Mouse (Mus musculus): ENCODE data around the gene Chek2. TPM values are rescaled to one million over a fixed set of nuclear protein-coding genes. Genes with fewer than 3 reads are reported as not detected.

The Chek2 gene
- total and polyA plus RNA-seq, 3 experiments: 25.0 to 41.6 (median 27.6) TPM

- Histone ChIP-seq H3K4me2 (ENCODE audit: insufficient read depth, low read depth, poor library complexity, severe bottlenecking) (no peak overlapping the region), H3K4me3 (replicated peaks in 1 of 3; ENCODE audit: low read depth in 2 of 3, low read length in 2 of 3, poor library complexity in 1 of 3) (no peak overlapping the region), H3K9ac (ENCODE audit: insufficient read depth, low read depth) (no peak overlapping the region), H3K27me3 (replicated peaks) (no peaks in the 10 kb centered on the region), H3K4me1 (ENCODE audit: control insufficient read depth in 1 of 2, insufficient read depth in 2 of 2) (peaks cover 11 to 37% of the 10 kb centered on the region in 2 experiments), H3K79me2 (replicated peaks; ENCODE audit: control insufficient read depth, extremely low read depth, insufficient read depth, poor library complexity, severe bottlenecking) (no peaks in the 10 kb centered on the region), H3K36me3 (replicated peaks in 1 of 2; ENCODE audit: control insufficient read depth in 1 of 2, insufficient read depth in 1 of 2, low read length in 1 of 2) (peaks cover 36 to 78% of the 10 kb centered on the region in 2 experiments), H3K27ac (ENCODE audit: insufficient read depth, low read depth) (no peak overlapping the region), H3K9me3 (replicated peaks; ENCODE audit: low read length) (no peaks in the 10 kb centered on the region)
- DNase-seq (ENCODE audit: extremely low read depth): no peak
- dilution Hi-C loops (cut with MboI; ENCODE audit: extremely low pct_ligation_motif_present, extremely low pct_unique_long_range_greater_than_20kb, low sequenced_read_pairs): no loop called here
- no peak for TF ChIP-seq EP300 (IDR thresholded peaks at IDR 0.05; ENCODE audit: low read length)
- no peak for TF ChIP-seq MEF2A (IDR thresholded peaks at IDR 0.05; ENCODE audit: borderline replicate concordance, low read depth, low read length)
- no peak for TF ChIP-seq TBP (conservative IDR thresholded peaks at IDR 0.05; ENCODE audit: low read depth, low read length)
- TF ChIP-seq NRF1 (IDR thresholded peaks at IDR 0.05; ENCODE audit: low read depth, low read length): no peak
- no peak for TF ChIP-seq SMC3 (IDR thresholded peaks at IDR 0.05; ENCODE audit: low read depth, low read length)
- no peak for TF ChIP-seq MAX (IDR thresholded peaks at IDR 0.05; ENCODE audit: low read length)
- TF ChIP-seq CHD1 (IDR thresholded peaks at IDR 0.05; ENCODE audit: low read depth, low read length): no peak
- no peak for TF ChIP-seq KAT2A (IDR thresholded peaks at IDR 0.05; ENCODE audit: insufficient replicate concordance, low read length)
- no peak for TF ChIP-seq CHD2 (IDR thresholded peaks at IDR 0.05; ENCODE audit: low read length)
- TF ChIP-seq GABPA (IDR thresholded peaks at IDR 0.05; ENCODE audit: insufficient replicate concordance, low read depth, low read length): no peak
- TF ChIP-seq TCF12 (IDR thresholded peaks at IDR 0.05; ENCODE audit: low read depth, low read length): no peak
- TF ChIP-seq ZNF384 (IDR thresholded peaks at IDR 0.05; ENCODE audit: low read depth, low read length): no peak
- no peak for TF ChIP-seq JUND (conservative IDR thresholded peaks at IDR 0.05; ENCODE audit: low read depth, low read length)
- no peak for TF ChIP-seq ZKSCAN1 (IDR thresholded peaks at IDR 0.05; ENCODE audit: borderline replicate concordance, low read depth, low read length)
- in situ Hi-C loops (cut with MboI; ENCODE audit: low pct_ligation_motif_present, low pct_unique_long_range_greater_than_20kb, low sequenced_read_pairs): no loop called here
These were observed 37.6 kb upstream of the Chek2 start for GRCm38 (mm10) chr5:110802186-110802585.

- in situ Hi-C loops (cut with MboI; ENCODE audit: low pct_ligation_motif_present, low pct_unique_long_range_greater_than_20kb, low sequenced_read_pairs): no loop called here
- dilution Hi-C loops (cut with MboI; ENCODE audit: extremely low pct_ligation_motif_present, extremely low pct_unique_long_range_greater_than_20kb, low sequenced_read_pairs): no loop called here
- no peak for DNase-seq (ENCODE audit: extremely low read depth)
These were observed 37.0 kb upstream of the Chek2 start for GRCm38 (mm10) chr5:110802809-110803208.

More at GRCm38 (mm10) chr5:110802809-110803208, 37.0 kb upstream of the Chek2 start:
- no peak for TF ChIP-seq CTCF (conservative IDR thresholded peaks at IDR 0.05 in 1 of 2, IDR thresholded peaks at IDR 0.05 in 1 of 2; ENCODE audit: low read depth in 2 of 2, low read length in 2 of 2)
- no peak for TF ChIP-seq MYC (IDR thresholded peaks at IDR 0.05; ENCODE audit: low read depth, low read length)
- no peak for TF ChIP-seq NRF1 (IDR thresholded peaks at IDR 0.05; ENCODE audit: low read depth, low read length)
- TF ChIP-seq SIN3A (IDR thresholded peaks at IDR 0.05; ENCODE audit: low read length): no peak
- TF ChIP-seq ZKSCAN1 (IDR thresholded peaks at IDR 0.05; ENCODE audit: borderline replicate concordance, low read depth, low read length): no peak
- TF ChIP-seq JUND (conservative IDR thresholded peaks at IDR 0.05; ENCODE audit: low read depth, low read length): no peak
- TF ChIP-seq ZMIZ1 (IDR thresholded peaks at IDR 0.05; ENCODE audit: low read depth, low read length): no peak
- no peak for TF ChIP-seq USF1 (IDR thresholded peaks at IDR 0.05; ENCODE audit: low read depth, low read length)
- TF ChIP-seq KAT2A (IDR thresholded peaks at IDR 0.05; ENCODE audit: insufficient replicate concordance, low read length): no peak
- Histone ChIP-seq H3K9ac (ENCODE audit: insufficient read depth, low read depth) (no peak overlapping the region), H3K4me2 (ENCODE audit: insufficient read depth, low read depth, poor library complexity, severe bottlenecking) (no peak overlapping the region), H3K9me3 (replicated peaks; ENCODE audit: low read length) (no peaks in the 10 kb centered on the region), H3K4me3 (replicated peaks in 1 of 3; ENCODE audit: low read depth in 2 of 3, low read length in 2 of 3, poor library complexity in 1 of 3) (no peak overlapping the region), H3K4me1 (ENCODE audit: control insufficient read depth in 1 of 2, insufficient read depth in 2 of 2) (peaks cover 13 to 41% of the 10 kb centered on the region in 2 experiments), H3K27me3 (replicated peaks) (no peaks in the 10 kb centered on the region), H3K79me2 (replicated peaks; ENCODE audit: control insufficient read depth, extremely low read depth, insufficient read depth, poor library complexity, severe bottlenecking) (no peaks in the 10 kb centered on the region), H3K27ac (ENCODE audit: insufficient read depth, low read depth) (no peak overlapping the region), H3K36me3 (replicated peaks in 1 of 2; ENCODE audit: control insufficient read depth in 1 of 2, insufficient read depth in 1 of 2, low read length in 1 of 2) (peaks cover 31 to 72% of the 10 kb centered on the region in 2 experiments)

Measured in CH12.LX (cell line).